Mouse (Mus musculus) erythroblast, embryonic 14.5 days (primary cell): Measurements from ENCODE around the gene Smarca2. TPM values are rescaled to one million over a fixed set of nuclear protein-coding genes. Genes with fewer than 3 reads are reported as not detected.
"Not testable (repeated sequence)": the region's sequence is repeated elsewhere in the genome, so short reads cannot be mapped to it uniquely, and the experiment has no call there.

Experiments
- H3K27me3 ChIP-seq: 2 replicates; pipeline ENCODE4 v1.6.1; 2012; ENCODE audit warnings: inconsistent platforms; ENCODE audit not compliant: control insufficient read depth
- H3K36me3 ChIP-seq: 2 replicates; pipeline ENCODE4 v1.6.1; 2012; ENCODE audit warnings: mild to moderate bottlenecking, inconsistent platforms; ENCODE audit not compliant: control insufficient read depth
- H3K4me1 ChIP-seq: 2 replicates; pipeline ENCODE4 v1.6.1; 2012; ENCODE audit warnings: inconsistent platforms; ENCODE audit not compliant: control insufficient read depth
- H3K4me3 ChIP-seq: replicated peaks from 2 replicates; pipeline ENCODE3; 2012; ENCODE audit warnings: moderate library complexity, mild to moderate bottlenecking, inconsistent platforms
- H3K9me3 ChIP-seq: 2 replicates; pipeline ENCODE4 v1.6.1; 2012; ENCODE audit warnings: low read length, inconsistent platforms, mixed read lengths; ENCODE audit not compliant: control insufficient read depth
- GATA1 ChIP-seq: IDR thresholded peaks from 2 replicates; pipeline ENCODE4 v1.6.1; 2012; ENCODE audit warnings: low read length, inconsistent platforms, mixed read lengths
- TAL1 ChIP-seq: IDR thresholded peaks from 3 replicates; pipeline ENCODE4 v1.6.1; 2012; ENCODE audit warnings: low read length, inconsistent platforms, mixed read lengths
- polyA plus RNA-seq: library from polyadenylated mRNA; stranded (reverse); fragments of >175 nt; gene quantifications from 2 replicates; pipeline ENCODE4 v1.2.3, GENCODE M21; 2012

Gene Smarca2
- polyA plus RNA-seq, 1 experiment: 0.03 TPM

DNA sequence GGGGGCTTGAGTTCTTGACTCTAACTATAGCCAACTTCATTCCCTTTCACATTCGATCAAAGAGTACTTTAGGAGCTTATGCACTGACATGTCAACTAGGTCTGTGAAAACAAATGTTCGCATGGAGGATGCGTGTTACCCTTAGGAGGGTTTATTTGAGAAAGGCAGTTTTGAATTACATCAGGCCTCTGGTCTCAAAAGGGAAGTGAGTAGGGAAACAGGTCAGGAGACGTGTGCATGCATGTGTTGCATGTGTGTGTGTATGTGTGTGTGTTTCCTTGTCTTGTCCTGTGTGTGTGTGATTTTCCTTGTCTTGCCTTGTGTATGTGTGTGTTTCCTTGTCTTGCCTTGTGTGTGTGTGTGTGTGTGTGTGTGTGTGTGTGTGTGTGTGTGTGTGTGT is 39.1 kb downstream of the Smarca2 start:
- TF ChIP-seq TAL1: no peak
- no peak overlapping the region for H3K4me3 ChIP-seq
- H3K36me3 ChIP-seq: no peaks in the 10 kb centered on the region
- no peaks in the 10 kb centered on the region for H3K4me1 ChIP-seq
- H3K9me3 ChIP-seq: no peaks in the 10 kb centered on the region
- no peaks in the 10 kb centered on the region for H3K27me3 ChIP-seq

DNA sequence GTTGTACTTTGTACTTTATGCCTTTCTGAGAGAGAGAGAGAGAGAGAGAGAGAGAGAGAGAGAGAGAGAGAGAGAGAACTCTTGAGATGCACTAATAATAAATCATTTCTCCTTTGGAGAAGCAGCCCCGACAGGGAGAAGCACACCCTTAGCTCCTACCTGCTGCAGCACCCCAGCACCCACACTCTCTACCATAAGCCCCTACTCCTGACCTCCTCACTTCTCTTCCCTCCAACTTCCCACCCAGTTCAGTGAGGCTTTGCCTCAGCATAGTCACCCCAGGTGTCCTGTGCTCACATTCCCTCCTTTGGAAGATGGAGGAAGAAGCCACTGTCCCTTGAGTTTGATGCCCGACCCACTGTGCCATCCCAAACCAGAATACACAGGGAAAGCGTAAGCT is 40.2 kb downstream of the Smarca2 start:
- no peaks in the 10 kb centered on the region for H3K9me3 ChIP-seq
- H3K4me1 ChIP-seq: no peaks in the 10 kb centered on the region
- TF ChIP-seq GATA1: no peak
- no peak for TF ChIP-seq TAL1
- no peak overlapping the region for H3K4me3 ChIP-seq
- H3K27me3 ChIP-seq: no peaks in the 10 kb centered on the region
- H3K36me3 ChIP-seq: no peaks in the 10 kb centered on the region

DNA sequence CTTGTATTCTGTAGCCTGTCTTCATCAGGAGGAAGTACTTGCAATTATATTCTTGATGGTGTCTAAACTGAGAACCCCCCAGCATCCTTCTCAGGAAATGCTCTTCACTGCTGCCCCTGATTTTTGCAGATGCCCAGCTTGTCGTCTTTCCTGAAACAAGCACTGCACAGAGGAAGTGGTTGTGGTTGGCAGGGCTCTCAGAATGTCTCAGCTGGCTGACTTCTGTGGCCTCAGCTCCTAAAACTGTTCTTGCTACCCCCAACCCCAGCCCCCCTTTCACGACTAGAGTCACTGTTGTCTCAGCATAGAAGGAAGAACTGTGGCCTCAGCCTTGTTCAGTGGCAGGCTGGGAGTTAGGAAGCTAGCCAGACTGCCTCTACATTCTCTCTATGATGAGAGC is 41.3 kb downstream of the Smarca2 start:
- Histone ChIP-seq H3K9me3 (no peaks in the 10 kb centered on the region), H3K36me3 (no peaks in the 10 kb centered on the region), H3K27me3 (no peaks in the 10 kb centered on the region), H3K4me3 (no peak overlapping the region), H3K4me1 (no peaks in the 10 kb centered on the region)
- TF ChIP-seq GATA1: no peak
- TF ChIP-seq TAL1: no peak

GRCm38 (mm10) chr19:26650585-26651273 is 45.9 kb downstream of the Smarca2 start:
- H3K9me3 ChIP-seq: no peaks in the 10 kb centered on the region
- no peaks in the 10 kb centered on the region for H3K36me3 ChIP-seq
- TF ChIP-seq GATA1 (no peak), TAL1 (no peak)
- no peaks in the 10 kb centered on the region for H3K4me1 ChIP-seq
- no peaks in the 10 kb centered on the region for H3K27me3 ChIP-seq
- no peak overlapping the region for H3K4me3 ChIP-seq

DNA sequence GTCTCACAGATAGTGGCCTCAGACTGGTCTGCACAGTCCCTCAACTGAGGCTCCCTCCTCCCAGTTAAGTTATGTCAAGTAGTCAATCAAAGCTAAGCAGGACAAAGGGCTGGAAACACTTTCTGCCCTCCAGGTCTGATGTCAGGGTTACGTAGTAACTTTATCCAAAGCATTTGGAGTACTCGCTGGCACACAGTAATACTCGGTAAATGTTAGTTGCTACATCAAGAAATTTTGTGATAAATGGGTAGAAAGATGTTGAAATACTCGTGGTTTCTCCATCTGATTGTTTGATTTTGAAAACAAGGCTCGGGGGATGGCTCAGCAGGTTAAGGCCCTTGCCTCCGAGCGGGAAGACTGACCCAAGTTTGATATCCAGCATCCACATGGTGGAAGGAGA is 53.5 kb downstream of the Smarca2 start:
- TF ChIP-seq GATA1 (no peak), TAL1 (no peak)
- H3K9me3 ChIP-seq: no peaks in the 10 kb centered on the region
- H3K4me1 ChIP-seq: no peaks in the 10 kb centered on the region
- no peak overlapping the region for H3K4me3 ChIP-seq
- H3K27me3 ChIP-seq: no peaks in the 10 kb centered on the region
- H3K36me3 ChIP-seq: no peaks in the 10 kb centered on the region

DNA sequence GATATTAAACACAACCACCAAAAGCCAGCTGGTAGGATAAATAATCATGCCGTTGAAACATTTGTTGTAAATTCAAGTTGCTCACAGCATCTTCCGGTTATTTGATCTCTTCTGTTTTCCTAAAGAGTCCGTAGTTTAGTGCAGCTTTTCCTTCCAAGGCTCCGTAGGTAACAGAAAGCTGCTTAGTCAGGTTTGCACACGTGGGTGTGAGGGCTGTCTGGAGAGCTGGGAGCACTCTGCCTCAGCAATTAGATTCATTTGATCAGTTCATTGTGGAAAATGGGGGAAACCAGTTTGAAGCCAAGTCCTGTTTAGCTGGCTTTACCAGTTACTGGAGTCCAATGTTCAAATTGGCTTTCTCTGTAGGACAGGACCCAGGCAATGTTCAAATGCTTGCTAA is 55.1 kb downstream of the Smarca2 start:
- Histone ChIP-seq H3K4me1 (no peaks in the 10 kb centered on the region), H3K36me3 (no peaks in the 10 kb centered on the region), H3K4me3 (no peak overlapping the region), H3K27me3 (no peaks in the 10 kb centered on the region), H3K9me3 (no peaks in the 10 kb centered on the region)
- no peak for TF ChIP-seq TAL1
- TF ChIP-seq GATA1: no peak

DNA sequence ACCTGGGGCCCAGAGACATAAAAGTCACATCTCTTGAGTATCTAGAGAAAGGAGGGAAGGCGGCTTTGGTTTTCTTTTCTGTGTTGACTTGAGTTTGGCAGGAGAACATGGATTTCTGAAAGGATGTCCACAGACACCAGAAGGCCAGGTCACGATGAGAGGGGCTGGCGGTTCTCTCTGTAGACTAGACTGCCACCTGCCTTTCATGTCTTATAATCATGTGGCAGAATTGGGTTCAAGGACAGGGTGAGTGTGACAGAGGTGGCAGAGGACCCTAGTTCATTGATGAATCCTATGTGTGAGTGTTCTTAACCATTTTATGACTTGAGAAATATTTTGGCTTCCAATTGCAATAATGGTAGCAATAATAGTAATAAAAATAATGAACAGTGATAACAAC is 56.3 kb downstream of the Smarca2 start:
- H3K4me3 ChIP-seq: no peak overlapping the region
- H3K36me3 ChIP-seq: no peaks in the 10 kb centered on the region
- no peaks in the 10 kb centered on the region for H3K9me3 ChIP-seq
- no peak for TF ChIP-seq TAL1
- TF ChIP-seq GATA1: no peak
- H3K27me3 ChIP-seq: no peaks in the 10 kb centered on the region
- H3K4me1 ChIP-seq: no peaks in the 10 kb centered on the region

- Histone ChIP-seq H3K27me3 (no peaks in the 10 kb centered on the region), H3K36me3 (no peaks in the 10 kb centered on the region), H3K9me3 (no peaks in the 10 kb centered on the region), H3K4me3 (no peak overlapping the region), H3K4me1 (peaks cover 3% of the 10 kb centered on the region)
- TF ChIP-seq TAL1 (no peak), GATA1 (no peak)
Measured at GRCm38 (mm10) chr19:26666303-26666702, 61.5 kb downstream of the Smarca2 start.

DNA sequence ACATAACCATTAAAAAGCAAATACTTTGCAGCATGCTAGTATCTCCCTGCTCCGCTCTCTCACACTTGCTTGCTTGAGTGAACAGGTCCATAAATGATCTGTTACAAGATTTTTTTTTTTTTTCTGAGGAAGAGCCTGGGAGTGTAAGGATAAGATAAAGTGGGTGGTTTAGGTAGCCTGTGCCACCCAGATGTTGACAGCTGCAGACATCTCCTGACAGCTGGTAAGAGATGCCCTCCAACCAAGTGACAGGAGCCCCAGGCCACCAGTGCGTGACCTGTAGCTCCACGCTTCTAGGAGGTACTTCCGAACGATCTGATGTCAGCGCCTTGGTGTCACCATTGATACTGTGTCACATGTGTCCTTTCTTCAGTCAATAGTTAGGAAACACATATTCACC is 65.2 kb downstream of the Smarca2 start:
- H3K4me1 ChIP-seq: peaks cover 3% of the 10 kb centered on the region
- TF ChIP-seq GATA1: no peak
- TF ChIP-seq TAL1: no peak
- no peaks in the 10 kb centered on the region for H3K36me3 ChIP-seq
- no peaks in the 10 kb centered on the region for H3K9me3 ChIP-seq
- no peaks in the 10 kb centered on the region for H3K27me3 ChIP-seq
- no peak overlapping the region for H3K4me3 ChIP-seq

GRCm38 (mm10) chr19:26671413-26671812 is 66.6 kb downstream of the Smarca2 start:
- H3K4me1 ChIP-seq, H3K4me3 ChIP-seq, H3K36me3 ChIP-seq, H3K27me3 ChIP-seq, H3K9me3 ChIP-seq: not testable (repeated sequence)
